Mouse (Mus musculus) forebrain, embryonic 15.5 days (tissue): ENCODE data around the gene Nampt. TPM values are rescaled to one million over a fixed set of nuclear protein-coding genes. Genes with fewer than 3 reads are reported as not detected.
"Not testable (repeated sequence)": the region's sequence is repeated elsewhere in the genome, so short reads cannot be mapped to it uniquely, and the experiment has no call there.

Experiments used
- ATAC-seq: fragments of 200-750 bp; cut with Nextera tagmentation; replicated peaks from 2 replicates; pipeline ENCODE4 v1.8.0; 2017; ENCODE audit warnings: mild to moderate bottlenecking, moderate TSS enrichment, moderate library complexity
- H3K27ac ChIP-seq: fragments of 300-500 bp; sonication (generic); replicated peaks from 2 replicates; pipeline ENCODE4 v1.5.1; 2015; ENCODE audit warnings: mild to moderate bottlenecking, inconsistent platforms
- H3K27me3 ChIP-seq: fragments of 300-500 bp; sonication (generic); 2 replicates; pipeline ENCODE4 v1.6.1; 2015; ENCODE audit warnings: inconsistent platforms
- H3K36me3 ChIP-seq: fragments of 300-500 bp; sonication (generic); 2 replicates; pipeline ENCODE4 v1.6.1; 2015; ENCODE audit warnings: mild to moderate bottlenecking, inconsistent platforms
- H3K4me1 ChIP-seq: fragments of 300-500 bp; sonication (generic); 2 replicates; pipeline ENCODE4 v1.6.1; 2015; ENCODE audit warnings: inconsistent platforms
- H3K4me2 ChIP-seq: fragments of 300-500 bp; sonication (generic); replicated peaks from 2 replicates; pipeline ENCODE4 v1.6.1; 2015; ENCODE audit warnings: mild to moderate bottlenecking, inconsistent platforms
- H3K4me3 ChIP-seq: fragments of 300-500 bp; sonication (generic); 2 replicates; pipeline ENCODE4 v1.5.1; 2015; ENCODE audit warnings: mild to moderate bottlenecking, inconsistent platforms
- H3K9ac ChIP-seq: fragments of 300-500 bp; sonication (generic); replicated peaks from 2 replicates; pipeline ENCODE4 v1.6.1; 2015; ENCODE audit warnings: mild to moderate bottlenecking, inconsistent platforms
- H3K9me3 ChIP-seq: fragments of 300-500 bp; sonication (generic); 2 replicates; pipeline ENCODE4 v1.6.1; 2016; ENCODE audit warnings: inconsistent platforms
- WGBS: fragments of 180-500 bp; shearing (Covaris S2); methylation state at CpG from one replicate; pipeline ENCODE4 v1.1.7; 2015; ENCODE audit warnings: mixed read lengths; 5-methylcytosine and 5-hydroxymethylcytosine counted together
- polyA plus RNA-seq: library from polyadenylated mRNA; unstranded; fragments of >200 nt; fragmentation: Nextera tagmentation; extraction: Ambion mirVana; gene quantifications from 2 replicates; pipeline ENCODE4 v1.2.1, GENCODE M21; 2015

Nampt gene
- polyA plus RNA-seq, 1 experiment from 2014 or later, result 37.6 TPM

- no peak for ATAC-seq
Observed at GRCm38 (mm10) chr12:32888226-32888625, 68.9 kb downstream of the Nampt start.

GRCm38 (mm10) chr12:32889846-32890245 is 70.5 kb downstream of the Nampt start:
- H3K36me3 ChIP-seq, result no peaks in the 10 kb centered on the region
- H3K9me3 ChIP-seq, result no peaks in the 10 kb centered on the region
- no peak for ATAC-seq
- H3K9ac ChIP-seq, result no peak overlapping the region
- H3K27me3 ChIP-seq, result no peaks in the 10 kb centered on the region
- H3K4me3 ChIP-seq, result no peak overlapping the region
- 81% methylated on average over 5 of the region's 5 CpGs for WGBS
- no peaks in the 10 kb centered on the region for H3K4me1 ChIP-seq
- H3K27ac ChIP-seq, result no peak overlapping the region
- H3K4me2 ChIP-seq, result no peak overlapping the region

More at GRCm38 (mm10) chr12:32888226-32888625, 68.9 kb downstream of the Nampt start:
- Histone ChIP-seq H3K4me1 (no peaks in the 10 kb centered on the region), H3K4me3 (no peak overlapping the region), H3K36me3 (no peaks in the 10 kb centered on the region), H3K27me3 (no peaks in the 10 kb centered on the region), H3K27ac (no peak overlapping the region), H3K9ac (no peak overlapping the region), H3K4me2 (no peak overlapping the region), H3K9me3 (no peaks in the 10 kb centered on the region)
- WGBS, result 92% methylated on average over 3 of the region's 3 CpGs

GRCm38 (mm10) chr12:32890455-32890854 is 71.1 kb downstream of the Nampt start:
- ATAC-seq, result no peak
- Histone ChIP-seq H3K4me1 (no peaks in the 10 kb centered on the region), H3K9ac (no peak overlapping the region), H3K27me3 (no peaks in the 10 kb centered on the region), H3K4me3 (no peak overlapping the region), H3K36me3 (no peaks in the 10 kb centered on the region), H3K27ac (no peak overlapping the region), H3K4me2 (no peak overlapping the region), H3K9me3 (no peaks in the 10 kb centered on the region)
- WGBS, result 79% methylated on average over 4 of the region's 4 CpGs

GRCm38 (mm10) chr12:32891271-32891670 is 71.9 kb downstream of the Nampt start:
- 88% methylated on average over 13 of the region's 13 CpGs for WGBS
- not testable (repeated sequence) for H3K9ac ChIP-seq, H3K4me2 ChIP-seq, H3K4me3 ChIP-seq, ATAC-seq, H3K36me3 ChIP-seq, H3K27me3 ChIP-seq, H3K27ac ChIP-seq, H3K4me1 ChIP-seq, H3K9me3 ChIP-seq

GRCm38 (mm10) chr12:32893212-32893611 is 73.9 kb downstream of the Nampt start:
- Histone ChIP-seq H3K9ac (no peak overlapping the region), H3K36me3 (no peaks in the 10 kb centered on the region), H3K27ac (no peak overlapping the region), H3K4me2 (no peak overlapping the region), H3K4me3 (no peak overlapping the region), H3K9me3 (no peaks in the 10 kb centered on the region), H3K27me3 (no peaks in the 10 kb centered on the region), H3K4me1 (no peaks in the 10 kb centered on the region)
- no peak for ATAC-seq
- 46% methylated on average over 12 of the region's 12 CpGs for WGBS

- Histone ChIP-seq H3K4me2 (no peak overlapping the region), H3K27me3 (0 out of 2 replicates have a peak, but pooled peaks cover 3% of the 10 kb centered on the region), H3K4me3 (no peak overlapping the region), H3K9me3 (no peaks in the 10 kb centered on the region), H3K9ac (no peak overlapping the region), H3K4me1 (no peaks in the 10 kb centered on the region), H3K27ac (no peak overlapping the region), H3K36me3 (no peaks in the 10 kb centered on the region)
- WGBS, result 80% methylated on average over 1 of the region's 1 CpGs
- ATAC-seq, result no peak
Observed at GRCm38 (mm10) chr12:32895806-32896205, 76.5 kb downstream of the Nampt start.

- Histone ChIP-seq H3K4me1 (no peaks in the 10 kb centered on the region), H3K4me2 (no peak overlapping the region), H3K4me3 (no peak overlapping the region), H3K27me3 (0 out of 2 replicates have a peak, but pooled peaks cover 3% of the 10 kb centered on the region), H3K9ac (no peak overlapping the region), H3K27ac (no peak overlapping the region), H3K9me3 (no peaks in the 10 kb centered on the region), H3K36me3 (no peaks in the 10 kb centered on the region)
- 78% methylated on average over 7 of the region's 7 CpGs for WGBS
- ATAC-seq, result no peak
Observed at GRCm38 (mm10) chr12:32896496-32896895, 77.2 kb downstream of the Nampt start.

GRCm38 (mm10) chr12:32897199-32898120 is 78.1 kb downstream of the Nampt start:
- no peaks in the 10 kb centered on the region for H3K4me1 ChIP-seq
- H3K36me3 ChIP-seq, result no peaks in the 10 kb centered on the region
- 0 out of 2 replicates have a peak, but pooled peaks cover 3% of the 10 kb centered on the region for H3K27me3 ChIP-seq
- 49% methylated on average over 13 of the region's 13 CpGs for WGBS
- no peaks in the 10 kb centered on the region for H3K9me3 ChIP-seq
- no peak overlapping the region for H3K9ac ChIP-seq
- peak; percentile 82 for ATAC-seq
- no peak overlapping the region for H3K27ac ChIP-seq
- no peak overlapping the region for H3K4me2 ChIP-seq
- H3K4me3 ChIP-seq, result no peak overlapping the region

GRCm38 (mm10) chr12:32901005-32901404 is 81.7 kb downstream of the Nampt start:
- H3K27ac ChIP-seq, result no peak overlapping the region
- no peaks in the 10 kb centered on the region for H3K9me3 ChIP-seq
- no peak overlapping the region for H3K4me3 ChIP-seq
- 0 out of 2 replicates have a peak, but pooled peaks cover 3% of the 10 kb centered on the region for H3K27me3 ChIP-seq
- no peak overlapping the region for H3K9ac ChIP-seq
- H3K4me2 ChIP-seq, result no peak overlapping the region
- H3K4me1 ChIP-seq, result no peaks in the 10 kb centered on the region
- no peak for ATAC-seq
- H3K36me3 ChIP-seq, result no peaks in the 10 kb centered on the region
- WGBS, result 88% methylated on average over 3 of the region's 3 CpGs

Other genes with a start within 250 kb of the Nampt start
- 39.8 TPM in 2 replicates for gene Sypl, start 134.3 kb downstream of the Nampt start, polyA plus RNA-seq